Mouse (Mus musculus) heart, postnatal 10 days (tissue): ENCODE results near the gene Fstl5. TPM values are rescaled to one million over a fixed set of nuclear protein-coding genes. Genes with fewer than 3 reads are reported as not detected.

ENCODE experiments used
- DNase-seq, 2 experiments: peaks; one replicate each; pipeline ENCODE4 v3.0.0; 2021
- intact Hi-C: fragments of 180-260 bp; cut with DNase I; formaldehyde crosslinking; loops from one replicate; pipeline ENCODE4 v1.15.1; 2025
- total RNA-seq, 2 experiments: library from RNA; stranded (reverse); gene quantifications; 2 replicates each; pipeline ENCODE4 v1.2.3; 2021

Fstl5 gene
- total RNA-seq, result not detected

DNA sequence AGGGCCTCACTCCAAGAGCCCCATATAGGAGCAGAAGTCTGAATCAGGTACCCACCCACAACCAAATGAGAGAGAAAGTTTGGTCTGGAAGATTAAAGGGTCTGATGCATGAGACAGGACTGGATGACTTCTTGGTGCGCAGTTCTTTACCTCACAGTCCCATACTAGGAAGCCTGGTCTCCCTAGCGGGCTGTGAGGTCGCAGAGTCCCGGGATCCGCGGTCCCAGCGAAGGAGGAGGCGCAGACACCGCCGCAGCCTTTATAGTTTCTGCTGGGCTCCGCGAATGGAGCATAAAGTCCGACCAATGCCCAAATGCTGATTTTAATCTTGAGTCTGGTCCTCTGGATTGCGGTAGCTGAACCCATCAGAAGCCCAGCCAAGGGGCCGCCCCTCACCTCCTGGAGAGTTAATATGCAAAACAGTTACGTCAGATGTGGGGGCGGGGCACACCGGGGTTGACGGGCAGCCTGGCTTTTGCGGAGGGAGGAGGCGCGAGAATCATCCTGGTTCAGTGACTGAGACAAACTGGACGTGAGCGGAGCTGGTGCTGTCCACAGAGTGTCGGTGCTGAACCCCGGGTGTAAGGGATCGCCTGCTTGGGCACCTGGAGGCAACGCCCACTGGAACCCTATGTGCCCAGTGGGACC is at the start of gene Fstl5:
TSS of gene Fstl5 (plus strand) at position 211 of the 648 bp plus-strand sequence.
- peak; percentile 48 to 70 for DNase-seq
- intact Hi-C loops, result no loop called here

DNA sequence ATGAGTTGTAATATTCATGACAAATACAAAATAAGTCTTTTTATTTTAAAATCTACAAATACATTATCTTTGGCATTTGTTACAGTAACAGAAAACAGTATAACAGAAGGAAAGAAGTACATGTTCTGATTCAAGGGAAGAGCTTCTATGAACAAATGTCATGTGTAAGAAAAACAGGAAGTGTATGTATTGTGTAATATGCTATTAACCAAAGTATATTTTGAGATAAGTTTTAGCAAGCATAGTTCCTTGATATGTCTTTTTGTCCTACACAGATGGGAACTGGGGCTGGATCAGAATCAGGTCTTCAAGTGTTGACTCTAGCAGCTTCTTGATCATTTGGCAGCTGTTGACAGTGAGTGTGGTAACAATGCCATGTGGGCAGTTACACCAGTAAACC is 48.5 kb upstream of the Fstl5 start:
- no peak for DNase-seq
- intact Hi-C loops, result no loop called here

- intact Hi-C loops, result no loop called here
- DNase-seq, result no peak
Measured at GRCm38 (mm10) chr3:76051124-76051523, 22.9 kb upstream of the Fstl5 start.

- DNase-seq, result no peak
- intact Hi-C loops, result no loop called here
Measured at GRCm38 (mm10) chr3:76061996-76062395, 12.1 kb upstream of the Fstl5 start.

DNA sequence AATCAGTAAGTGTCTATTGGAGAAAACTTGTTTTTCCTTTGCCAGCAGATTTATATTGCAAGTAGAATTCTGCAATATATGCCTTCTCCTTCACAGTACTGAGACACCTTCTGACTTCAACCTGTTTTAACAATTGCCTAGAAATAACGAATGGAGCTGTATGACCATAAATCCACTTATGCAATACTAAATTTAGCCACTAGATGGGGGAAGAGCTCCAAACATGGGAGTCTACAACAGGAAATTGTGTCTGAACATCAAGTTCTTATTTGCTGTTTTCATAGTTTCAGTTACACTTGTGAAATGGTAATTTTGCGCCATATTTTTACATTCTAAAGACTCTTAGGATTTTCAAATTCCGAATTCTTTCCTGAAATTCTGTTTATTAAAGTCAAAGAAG is 6.2 kb upstream of the Fstl5 start:
- peak; percentile 26 to 65 for DNase-seq
- intact Hi-C loops, result no loop called here

GRCm38 (mm10) chr3:76072826-76073225 is 1.2 kb upstream of the Fstl5 start:
- intact Hi-C loops, result no loop called here
- no peak for DNase-seq

GRCm38 (mm10) chr3:76140445-76140844 is 66.4 kb downstream of the Fstl5 start:
- intact Hi-C loops, result no loop called here
- no peak for DNase-seq

- intact Hi-C loops, result no loop called here
- no peak for DNase-seq
Measured at GRCm38 (mm10) chr3:76147846-76148245, 73.8 kb downstream of the Fstl5 start.

- intact Hi-C loops, result no loop called here
- DNase-seq, result no peak
Measured at GRCm38 (mm10) chr3:76238834-76239233, 164.8 kb downstream of the Fstl5 start.

GRCm38 (mm10) chr3:76251385-76251784 is 177.3 kb downstream of the Fstl5 start:
- DNase-seq, result no peak
- intact Hi-C loops, result no loop called here

GRCm38 (mm10) chr3:76292993-76293392 is 218.9 kb downstream of the Fstl5 start:
- intact Hi-C loops, result no loop called here
- no peak for DNase-seq

- no peak for DNase-seq
- intact Hi-C loops, result no loop called here
Measured at GRCm38 (mm10) chr3:76294394-76294793, 220.3 kb downstream of the Fstl5 start.

DNA sequence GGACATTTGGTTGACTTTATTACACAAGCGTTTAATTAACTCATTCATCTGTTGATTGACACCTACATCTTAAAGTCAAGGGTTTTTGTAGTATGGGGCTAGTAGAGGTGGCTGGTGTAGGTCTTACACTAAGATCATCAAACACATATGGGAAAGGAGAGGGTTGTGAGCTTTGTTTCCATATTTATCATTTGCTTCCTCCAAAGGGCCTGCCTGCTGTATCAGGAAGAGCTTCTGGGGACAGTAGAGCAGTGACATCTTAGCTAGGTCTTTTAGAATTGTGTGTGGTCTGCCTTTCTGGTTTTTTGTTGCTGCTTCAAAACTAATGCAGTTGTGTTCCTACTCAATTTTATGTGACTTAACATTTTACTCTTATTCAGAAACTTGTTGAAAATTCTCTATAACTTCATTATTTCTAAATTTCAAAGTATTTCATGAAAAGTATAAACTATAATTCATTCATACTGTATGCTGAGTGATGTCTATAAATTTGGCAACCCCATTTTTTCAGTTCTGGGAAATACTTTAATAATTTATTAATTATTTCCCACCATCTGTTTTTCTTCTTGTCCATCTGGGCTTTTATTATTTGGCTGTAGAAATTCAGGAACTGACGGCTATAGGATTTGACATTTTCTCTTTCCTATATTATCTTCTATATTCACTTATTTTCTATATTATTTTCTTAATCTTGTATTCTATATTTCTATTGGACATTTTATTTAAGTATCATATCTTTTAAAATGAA is 227.1 kb downstream of the Fstl5 start:
- DNase-seq, result no peak
- intact Hi-C loops, result no loop called here

- no peak for DNase-seq
- intact Hi-C loops, result no loop called here
Measured at GRCm38 (mm10) chr3:76316991-76317390, 242.9 kb downstream of the Fstl5 start.

- DNase-seq, result no peak
- intact Hi-C loops, result no loop called here
Measured at GRCm38 (mm10) chr3:76319531-76319930, 245.5 kb downstream of the Fstl5 start.

- intact Hi-C loops, result no loop called here
- no peak for DNase-seq
Measured at GRCm38 (mm10) chr3:76322431-76322830, 248.4 kb downstream of the Fstl5 start.

DNA sequence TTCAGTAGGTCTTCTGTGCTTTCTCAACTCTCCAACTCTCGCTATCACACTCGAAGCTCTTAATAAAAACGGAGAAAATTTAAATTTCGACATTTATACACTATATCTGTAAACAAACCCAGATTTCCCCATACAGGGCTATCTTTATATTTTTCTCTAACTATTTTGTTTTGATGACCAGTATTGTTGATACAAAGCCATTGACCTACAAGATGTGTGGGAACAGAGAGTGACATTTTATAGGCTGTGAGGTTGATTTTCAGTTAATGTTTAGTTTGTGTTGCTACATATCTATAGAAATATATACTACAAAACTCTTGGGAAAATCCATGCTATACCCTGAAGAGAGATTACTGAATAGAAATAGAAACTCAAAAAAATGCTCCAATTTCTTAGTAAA is 262.9 kb downstream of the Fstl5 start:
- DNase-seq, result no peak
- intact Hi-C loops, result no loop called here

DNA sequence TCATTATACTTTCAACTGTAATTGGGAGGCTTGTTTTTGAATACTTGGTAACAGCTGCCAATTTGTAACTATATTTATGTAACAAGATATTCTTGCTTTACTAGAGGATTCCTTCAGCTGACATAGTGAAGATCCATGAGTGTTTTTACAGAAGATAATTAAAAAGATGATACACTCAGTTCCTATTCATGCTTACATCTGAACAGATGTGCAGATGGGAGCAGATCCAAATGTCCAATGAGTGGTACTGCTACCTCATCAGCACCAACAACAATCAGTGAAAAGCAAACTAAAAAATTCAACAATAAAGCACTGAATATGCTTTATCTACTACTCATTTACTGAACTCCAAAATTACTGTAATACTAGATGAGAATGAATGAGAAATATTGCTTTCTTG is 292.9 kb downstream of the Fstl5 start:
- intact Hi-C loops, result no loop called here
- DNase-seq, result no peak

DNA sequence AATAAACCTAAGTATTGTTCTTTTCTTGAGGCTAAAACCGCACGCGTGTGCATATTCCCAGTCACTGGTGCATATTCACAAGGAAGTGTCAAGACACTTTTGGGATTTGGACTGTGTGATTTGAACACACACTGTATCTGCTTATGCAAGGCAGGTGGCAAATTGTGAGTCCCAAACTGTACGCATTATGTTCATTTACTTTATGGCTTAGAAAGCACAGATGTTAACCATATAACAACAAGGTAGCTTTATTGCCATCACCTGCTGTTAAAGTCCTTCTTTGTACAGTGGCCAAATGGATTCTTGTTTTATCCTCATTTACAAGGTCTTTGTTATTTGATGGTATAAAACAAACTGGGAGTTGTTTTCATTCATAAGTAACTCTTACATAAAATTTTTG is 295.8 kb downstream of the Fstl5 start:
- DNase-seq, result no peak
- intact Hi-C loops, result no loop called here

- intact Hi-C loops, result no loop called here
- DNase-seq, result no peak
Measured at GRCm38 (mm10) chr3:76428775-76429372, 354.8 kb downstream of the Fstl5 start.

- intact Hi-C loops, result no loop called here
- no peak for DNase-seq
Measured at GRCm38 (mm10) chr3:76467229-76467874, 393.3 kb downstream of the Fstl5 start.

DNA sequence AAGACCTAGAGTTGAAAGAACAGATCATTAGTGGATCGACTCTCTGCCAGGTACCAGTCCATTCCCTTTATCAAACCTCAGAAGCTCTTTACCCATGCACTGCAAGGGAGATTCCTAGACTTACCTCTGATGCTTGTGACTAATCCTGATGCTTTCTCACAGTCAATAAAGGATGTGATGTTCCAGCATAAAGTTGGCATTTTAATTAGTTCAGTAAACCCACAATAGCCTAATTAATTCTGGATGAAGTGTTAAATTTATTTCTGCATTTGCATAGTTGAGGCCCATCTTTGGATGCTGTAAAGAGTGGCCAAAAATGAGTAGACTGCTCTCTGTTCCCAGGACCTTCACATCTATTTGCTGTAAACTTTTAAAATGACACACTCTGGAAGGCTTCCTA is 394.1 kb downstream of the Fstl5 start:
- intact Hi-C loops, result no loop called here
- DNase-seq, result no peak
